ENCODE assay signal across 50 mouse cellular contexts in genomic region chr16:5045322-5045721, GRCm38 (mm10). TPM values are rescaled to one million over a fixed set of nuclear protein-coding genes. Genes with fewer than 3 reads are reported as not detected.
"Had no signal": no experiment of that assay in that cellular context is flagged by ENCODE, and none has a peak within 500 bp of the region (broad histone marks: within the 10 kb centered on the region; RNA-seq: fewer than 3 reads in every experiment).

No protein-coding gene starts in this region.

- H3K9me3 ChIP-seq: heart, embryonic 12.5 days; heart, embryonic 13.5 days; heart, embryonic 15.5 days; hindbrain, embryonic 10.5 days; hindbrain, embryonic 12.5 days; hindbrain, embryonic 13.5 days; hindbrain, embryonic 15.5 days; intestine, embryonic 15.5 days; kidney, embryonic 15.5 days had no signal

- H3K27me3 ChIP-seq: heart, embryonic 12.5 days; heart, embryonic 13.5 days; heart, embryonic 15.5 days; hindbrain, embryonic 12.5 days; hindbrain, embryonic 13.5 days; hindbrain, embryonic 15.5 days; intestine, embryonic 15.5 days; kidney, embryonic 15.5 days had no signal

- DNase-seq: heart, postnatal 10 days; heart, postnatal 14 days; heart, postnatal 36 days; heart, postnatal 4 days; kidney, adult 11 months; kidney, adult 18-20 months; kidney, adult 2 months; kidney, adult 8-10 months; kidney, adult 9 months; kidney, postnatal 10 days; kidney, postnatal 14 days; kidney, postnatal 25 days; kidney, postnatal 36 days; kidney, postnatal 4 days; layer of hippocampus, adult 9-11 months; layer of hippocampus, postnatal 36 days had no signal

- H3K27ac ChIP-seq: heart, embryonic 13.5 days; heart, embryonic 15.5 days; hindbrain, embryonic 10.5 days; hindbrain, embryonic 12.5 days; hindbrain, embryonic 13.5 days; hindbrain, embryonic 14.5 days; hindbrain, embryonic 15.5 days; hindbrain, postnatal 0 days; intestine, embryonic 15.5 days; kidney, embryonic 15.5 days; kidney, postnatal 0 days; layer of hippocampus, adult 2 months; left cerebral cortex, adult 2 months had no signal

- H3K9ac ChIP-seq: heart, embryonic 12.5 days; heart, embryonic 13.5 days; heart, embryonic 15.5 days; hindbrain, embryonic 12.5 days; hindbrain, embryonic 13.5 days; hindbrain, embryonic 14.5 days; hindbrain, embryonic 15.5 days; intestine, embryonic 15.5 days; kidney, embryonic 15.5 days had no signal

- H3K4me3 ChIP-seq: heart, embryonic 12.5 days; heart, embryonic 13.5 days; heart, embryonic 15.5 days; hindbrain, embryonic 10.5 days; hindbrain, embryonic 12.5 days; hindbrain, embryonic 13.5 days; hindbrain, embryonic 15.5 days; intestine, embryonic 15.5 days; kidney, embryonic 15.5 days; layer of hippocampus, adult 2 months; left cerebral cortex, adult 2 months had no signal

RNA-seq across cellular contexts. Expression of gene Smim22, which starts 38.2 kb away (rescaled TPM):
- total RNA-seq: heart, postnatal 10 days; heart, postnatal 14 days; heart, postnatal 25 days; heart, postnatal 36 days; heart, postnatal 4 days; hematopoietic stem cell, adult 5-6 weeks; hindbrain, postnatal 0 days; layer of hippocampus, adult 18-20 months; layer of hippocampus, adult 2 months; layer of hippocampus, adult 8-10 months; layer of hippocampus, postnatal 10 days; layer of hippocampus, postnatal 14 days; layer of hippocampus, postnatal 25 days; layer of hippocampus, postnatal 36 days; left cerebral cortex, adult 18-20 months; left cerebral cortex, adult 2 months; left cerebral cortex, adult 8-10 months had no signal
- polyA plus RNA-seq: inflammation-experienced regulatory T-cells, adult 6 months had no signal

RNA-seq across cellular contexts. Expression of gene Sept12, which starts 47.7 kb away (rescaled TPM):
- total RNA-seq: heart, postnatal 10 days; heart, postnatal 14 days; heart, postnatal 25 days; heart, postnatal 36 days; heart, postnatal 4 days; hematopoietic stem cell, adult 5-6 weeks; hindbrain, postnatal 0 days; layer of hippocampus, adult 18-20 months; layer of hippocampus, adult 2 months; layer of hippocampus, adult 8-10 months; layer of hippocampus, postnatal 10 days; layer of hippocampus, postnatal 14 days; layer of hippocampus, postnatal 25 days; layer of hippocampus, postnatal 36 days; left cerebral cortex, adult 18-20 months; left cerebral cortex, adult 2 months; left cerebral cortex, adult 8-10 months had no signal
- polyA plus RNA-seq: heart, embryonic 11.5 days; heart, embryonic 12.5 days; heart, embryonic 13.5 days; heart, embryonic 14.5 days; heart, embryonic 15.5 days; heart, embryonic 16.5 days; heart, postnatal 0 days; hindbrain, embryonic 11.5 days; hindbrain, embryonic 12.5 days; hindbrain, embryonic 13.5 days; hindbrain, embryonic 14.5 days; hindbrain, embryonic 15.5 days; hindbrain, embryonic 16.5 days; hindbrain, postnatal 0 days; inflammation-experienced regulatory T-cells, adult 6 months; intestine, embryonic 14.5 days; intestine, embryonic 15.5 days; intestine, embryonic 16.5 days; intestine, postnatal 0 days; kidney, adult 2 months; kidney, embryonic 15.5 days; kidney, embryonic 16.5 days; kidney, postnatal 0 days had no signal
